Mouse (Mus musculus) ES-E14 (cell line): ENCODE results near the gene Sec14l1. TPM values are rescaled to one million over a fixed set of nuclear protein-coding genes. Genes with fewer than 3 reads are reported as not detected.

Source experiments
- DNase-seq: peaks from one replicate; pipeline ENCODE4 v3.0.0-alpha.2; 2013; ENCODE audit warnings: low read depth, low spot score
- H3K27ac ChIP-seq: 2 replicates; pipeline ENCODE4 v1.5.1; 2012; ENCODE audit warnings: low read depth, mild to moderate bottlenecking, low read length, moderate library complexity, mixed read lengths; ENCODE audit not compliant: poor library complexity, insufficient read depth, severe bottlenecking
- H3K36me3 ChIP-seq: 2 replicates; pipeline ENCODE4 v1.6.1; 2012; ENCODE audit warnings: mild to moderate bottlenecking, low read length, moderate library complexity, mixed read lengths; ENCODE audit not compliant: control insufficient read depth, poor library complexity, insufficient read depth, severe bottlenecking
- H3K4me1 ChIP-seq, 2 experiments: fragments of 150-350 bp in 1 of 2; sonication (generic) in 1 of 2; 2 replicates each; pipeline ENCODE4 v1.6.1; 2012; ENCODE audit warnings: low read length in 2 of 2, mild to moderate bottlenecking in 1 of 2, mixed read lengths in 1 of 2; ENCODE audit not compliant: control insufficient read depth in 2 of 2, insufficient read depth in 2 of 2, poor library complexity in 1 of 2
- H3K4me3 ChIP-seq, 2 experiments: fragments of 150-350 bp in 1 of 2; sonication (generic) in 1 of 2; 2 replicates each; pipeline ENCODE4 v1.5.1; 2012; ENCODE audit warnings: low read length in 2 of 2, low read depth in 1 of 2, mild to moderate bottlenecking in 1 of 2, mixed read lengths in 1 of 2; ENCODE audit not compliant: insufficient read depth in 1 of 2, poor library complexity in 1 of 2, severe bottlenecking in 1 of 2
- H3K9ac ChIP-seq: 2 replicates; pipeline ENCODE4 v1.6.1; 2012; ENCODE audit warnings: low read depth, mild to moderate bottlenecking, low read length, mixed read lengths; ENCODE audit not compliant: poor library complexity, insufficient read depth, severe bottlenecking
- H3K9me3 ChIP-seq: fragments of 150-350 bp; sonication (generic); 2 replicates; pipeline ENCODE4 v1.6.1; 2012; ENCODE audit warnings: low read depth, mild to moderate bottlenecking, low read length; ENCODE audit not compliant: control insufficient read depth, insufficient read depth
- CHD2 ChIP-seq: IDR thresholded peaks from 2 replicates; pipeline ENCODE4 v1.6.1; 2014; ENCODE audit warnings: mild to moderate bottlenecking, low read depth, low read length, inconsistent platforms
- HCFC1 ChIP-seq: IDR thresholded peaks from 2 replicates; pipeline ENCODE4 v1.6.1; 2012; ENCODE audit warnings: low read length, inconsistent platforms, borderline replicate concordance; ENCODE audit not compliant: insufficient read depth
- MAFK ChIP-seq: IDR thresholded peaks from 2 replicates; pipeline ENCODE4 v1.6.1; 2014; ENCODE audit warnings: mild to moderate bottlenecking, low read depth, low read length, inconsistent platforms; ENCODE audit not compliant: insufficient read depth
- ZC3H11A ChIP-seq: IDR thresholded peaks from 2 replicates; pipeline ENCODE4 v1.6.1; 2012; ENCODE audit warnings: low read depth, mild to moderate bottlenecking, inconsistent platforms, low read length, borderline replicate concordance
- ZNF384 ChIP-seq: IDR thresholded peaks from 2 replicates; pipeline ENCODE4 v1.6.1; 2012; ENCODE audit warnings: low read depth, low read length, inconsistent platforms
- in situ Hi-C, 2 experiments: fragments of 600-800 bp; cut with MboI; formaldehyde crosslinking; loops; one replicate each; pipeline ENCODE4 v1.15.1; 2025; ENCODE audit warnings: low sequenced_read_pairs in 2 of 2, inconsistent platforms in 1 of 2; ENCODE audit not compliant: unreplicated experiment in 2 of 2
- total RNA-seq: library from RNA; depleted of rRNA; stranded (reverse); fragments of 300-350 nt; gene quantifications from 2 replicates; pipeline ENCODE4 v1.2.3, GENCODE M21; 2012

Gene Sec14l1
- total RNA-seq, 1 experiment: 36.7 TPM

DNA sequence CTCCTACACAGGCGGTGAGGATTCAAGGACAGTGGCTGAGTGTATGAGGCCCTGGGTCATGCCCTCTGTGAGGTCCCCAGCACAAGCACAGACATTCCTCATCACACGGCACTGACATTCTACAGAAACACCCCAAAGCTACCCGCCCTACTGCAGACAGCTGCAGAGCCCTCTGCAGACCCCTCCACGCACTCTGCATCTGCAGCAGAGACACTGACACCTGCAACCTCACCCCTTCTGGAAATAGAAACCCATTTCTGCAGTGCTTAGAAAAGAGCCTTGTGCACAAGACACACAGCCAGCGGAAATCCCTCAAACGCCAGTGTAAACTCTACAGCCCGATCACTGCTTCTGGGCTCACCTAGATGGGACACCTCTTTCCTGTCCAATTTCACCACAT lies 44.3 kb upstream of the Sec14l1 start:
- Histone ChIP-seq H3K9ac (no peak overlapping the region), H3K36me3 (no peaks in the 10 kb centered on the region), H3K4me1 (no peaks in the 10 kb centered on the region), H3K9me3 (no peaks in the 10 kb centered on the region), H3K27ac (no peak overlapping the region), H3K4me3 (no peak overlapping the region)
- no peak for DNase-seq
- in situ Hi-C loops: loop anchor here in 1 of 2 experiments (10.0 kb wide), 1 partner anchor 104 kb away; no protein-coding TSS in a partner anchor
- TF ChIP-seq CHD2: no peak
- no peak for TF ChIP-seq ZNF384
- no peak for TF ChIP-seq MAFK
- no peak for TF ChIP-seq ZC3H11A
- TF ChIP-seq HCFC1: no peak

DNA sequence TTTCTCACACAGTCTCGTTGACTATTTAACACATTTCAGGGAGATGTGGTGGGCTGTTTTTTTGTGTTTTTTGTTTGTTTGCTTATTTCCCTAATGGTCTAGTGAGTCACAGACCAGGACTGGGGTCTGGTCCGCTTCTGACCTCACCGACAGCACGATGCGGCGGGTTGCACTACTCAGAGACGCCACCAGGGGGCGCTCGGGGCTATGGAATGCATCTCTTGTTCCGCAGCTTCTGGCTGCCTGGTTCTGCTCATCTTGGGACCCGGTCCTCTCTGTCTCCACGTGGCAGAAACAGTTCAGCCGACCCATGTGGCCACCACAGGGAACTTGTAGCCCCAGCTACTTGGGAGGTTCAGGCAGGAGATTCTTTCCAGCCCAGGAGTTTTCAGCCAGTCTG lies 42.8 kb upstream of the Sec14l1 start:
- no peaks in the 10 kb centered on the region for H3K9me3 ChIP-seq
- peak; percentile 87 for DNase-seq
- in situ Hi-C loops: loop anchor here in 1 of 2 experiments (10.0 kb wide), 1 partner anchor 103 kb away; no protein-coding TSS in a partner anchor
- TF ChIP-seq CHD2: no peak
- no peak for TF ChIP-seq ZNF384
- TF ChIP-seq ZC3H11A: peak; percentile 81
- no peak for TF ChIP-seq MAFK
- no peak overlapping the region for H3K27ac ChIP-seq
- no peaks in the 10 kb centered on the region for H3K36me3 ChIP-seq
- no peak overlapping the region for H3K4me3 ChIP-seq
- H3K4me1 ChIP-seq: peaks cover 2 to 3% of the 10 kb centered on the region in 2 experiments; a peak in 1 of 4 replicates
- peak overlapping the region; percentile 72; the same call in 1 of the 2 replicates for H3K9ac ChIP-seq

GRCm38 (mm10) chr11:117073426-117073825 lies 41.5 kb upstream of the Sec14l1 start:
- Histone ChIP-seq H3K9me3 (no peaks in the 10 kb centered on the region), H3K27ac (no peak overlapping the region), H3K4me1 (peaks cover 2 to 5% of the 10 kb centered on the region in 2 experiments; a peak in 2 of 4 replicates), H3K4me3 (no peak overlapping the region), H3K36me3 (peaks cover 10% of the 10 kb centered on the region), H3K9ac (no peak overlapping the region)
- peak; percentile 21; the same call in 1 of the 2 replicates for TF ChIP-seq ZC3H11A
- no peak for TF ChIP-seq MAFK
- 0 out of 2 replicates have a peak, but pooled peaks have one; percentile 32 for TF ChIP-seq ZNF384
- no peak for TF ChIP-seq CHD2
- in situ Hi-C loops: loop anchor here in 1 of 2 experiments (10.0 kb wide), 1 partner anchor 101 kb away; no protein-coding TSS in a partner anchor
- DNase-seq: no peak

DNA sequence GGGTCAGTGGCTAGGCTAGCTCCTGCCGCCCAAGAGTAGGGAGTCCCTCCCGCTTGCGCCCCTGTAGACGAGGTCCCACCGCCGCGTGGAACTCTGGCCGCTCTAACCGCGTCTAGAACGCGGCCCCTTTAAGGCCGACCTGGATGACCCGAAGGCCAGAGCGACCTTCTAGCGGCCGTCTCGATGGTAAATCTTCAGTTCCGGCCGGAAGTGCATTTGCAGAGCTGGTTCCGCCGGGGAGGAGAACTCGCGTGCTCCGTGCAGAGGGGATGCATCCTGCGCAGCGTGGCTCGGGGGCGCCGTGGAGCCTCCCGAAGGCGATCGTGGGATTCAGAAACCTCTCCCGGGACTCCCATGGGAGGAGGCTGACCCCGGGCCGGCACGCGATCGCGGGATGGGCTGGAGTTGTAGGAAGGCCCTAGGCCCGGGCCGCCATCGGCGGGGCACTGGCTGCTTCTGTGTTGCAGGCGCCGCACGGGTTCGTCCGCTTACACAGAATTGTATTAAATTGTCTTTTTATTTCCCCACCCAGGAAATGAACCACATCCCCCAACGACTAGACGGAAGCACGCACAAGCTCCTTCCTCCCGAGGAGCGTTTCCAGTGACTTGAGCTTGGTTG lies 38.3 kb upstream of the Sec14l1 start:
- TF ChIP-seq ZNF384: no peak
- no peak for TF ChIP-seq ZC3H11A
- TF ChIP-seq CHD2: no peak
- no peak for TF ChIP-seq MAFK
- peak; percentile 71 for TF ChIP-seq HCFC1
- DNase-seq: no peak
- Histone ChIP-seq H3K27ac (peak overlapping the region; percentile 73), H3K4me3 (peak overlapping the region; percentile 85 to 86), H3K4me1 (peaks cover 7 to 22% of the 10 kb centered on the region in 2 experiments), H3K9me3 (no peaks in the 10 kb centered on the region), H3K9ac (peak overlapping the region; percentile 91), H3K36me3 (peaks cover 37% of the 10 kb centered on the region)
- in situ Hi-C loops: loop anchor here (5.0 to 10.0 kb wide), 2 partner anchors 98 to 101 kb away; no protein-coding TSS in a partner anchor
